Comparison of ENCODE assay signal across 25 mouse cellular contexts in the genomic region with DNA sequence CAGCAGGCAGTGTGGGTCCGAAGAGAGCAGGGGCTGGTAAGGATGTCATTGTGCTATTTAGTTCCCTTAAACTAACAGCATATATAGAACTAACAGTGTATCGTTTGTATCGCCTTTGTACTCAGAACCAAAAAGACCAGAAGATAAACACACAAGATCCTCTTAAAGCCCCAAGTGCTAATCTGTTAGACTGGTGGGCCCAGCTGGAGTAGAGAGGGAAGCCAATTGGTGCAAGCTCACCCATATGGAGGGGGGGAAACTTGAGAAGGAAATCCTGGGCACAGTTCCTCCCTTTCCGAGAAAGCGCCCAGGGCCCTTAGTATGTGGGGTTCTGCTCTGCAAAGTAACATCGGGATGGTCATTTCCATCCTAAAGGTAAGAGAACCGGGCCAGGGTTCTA. TPM values are rescaled to one million over a fixed set of nuclear protein-coding genes. Genes with fewer than 3 reads are reported as not detected.
DNase-seq lines count a peak whose midpoint lies in the region; ATAC-seq and TF ChIP-seq lines count a peak whose summit lies in the region.
"Had no signal": no experiment of that assay in that cellular context is flagged by ENCODE, and none has a peak within 500 bp of the region (broad histone marks: within the 10 kb centered on the region; RNA-seq: fewer than 3 reads in every experiment).

No protein-coding gene starts in this region.

- H3K4me3 ChIP-seq in heart, embryonic 14.5 days (ENCODE audit: control insufficient read depth in 1 of 2, insufficient read depth in 1 of 2, low read depth in 1 of 2, low read length in 2 of 2): no peak overlapping the region
- H3K4me3 ChIP-seq in midbrain, postnatal 0 days (ENCODE audit: low read depth, low read length): no peak overlapping the region
- H3K4me3 ChIP-seq in midbrain, embryonic 15.5 days: no peak overlapping the region
- H3K4me3 ChIP-seq in embryonic facial prominence, embryonic 14.5 days (ENCODE audit: low read depth, low read length): no peak overlapping the region
- H3K4me3 ChIP-seq in hindbrain, postnatal 0 days (ENCODE audit: low read length): no peak overlapping the region
- H3K4me3 ChIP-seq: heart, embryonic 13.5 days; myocyte had no signal

- H3K4me2 ChIP-seq in heart, embryonic 14.5 days (ENCODE audit: low read length): no peak overlapping the region
- no peak overlapping the region for H3K4me2 ChIP-seq in midbrain, postnatal 0 days (ENCODE audit: low read depth, low read length, poor library complexity, severe bottlenecking)
- H3K4me2 ChIP-seq in midbrain, embryonic 15.5 days: no peak overlapping the region
- no peak overlapping the region for H3K4me2 ChIP-seq in embryonic facial prominence, embryonic 14.5 days (ENCODE audit: low read depth, low read length)
- H3K4me2 ChIP-seq in hindbrain, postnatal 0 days (ENCODE audit: low read depth, low read length): no peak overlapping the region
- H3K4me2 ChIP-seq: heart, embryonic 13.5 days; midbrain, embryonic 11.5 days had no signal

- no peaks in the 10 kb centered on the region for H3K9me3 ChIP-seq in heart, embryonic 14.5 days (ENCODE audit: control insufficient read depth, low read length)
- no peaks in the 10 kb centered on the region for H3K9me3 ChIP-seq in midbrain, postnatal 0 days (ENCODE audit: low read length)
- no peaks in the 10 kb centered on the region for H3K9me3 ChIP-seq in midbrain, embryonic 15.5 days
- H3K9me3 ChIP-seq in embryonic facial prominence, embryonic 14.5 days (ENCODE audit: control insufficient read depth, low read length): no peaks in the 10 kb centered on the region
- no peaks in the 10 kb centered on the region for H3K9me3 ChIP-seq in hindbrain, postnatal 0 days (ENCODE audit: low read length)

- peaks cover 15 to 16% of the 10 kb centered on the region in 2 experiments for H3K4me1 ChIP-seq in heart, embryonic 14.5 days (ENCODE audit: control insufficient read depth in 2 of 2, insufficient read depth in 2 of 2, low read length in 2 of 2)
- H3K4me1 ChIP-seq in midbrain, postnatal 0 days (ENCODE audit: insufficient read depth, low read length): no peaks in the 10 kb centered on the region
- H3K4me1 ChIP-seq in midbrain, embryonic 15.5 days: peaks cover 7% of the 10 kb centered on the region; the same call in 1 of the 2 replicates
- H3K4me1 ChIP-seq in embryonic facial prominence, embryonic 14.5 days (ENCODE audit: control insufficient read depth, insufficient read depth, low read length): 0 out of 2 replicates have a peak, but pooled peaks cover 2% of the 10 kb centered on the region
- H3K4me1 ChIP-seq in hindbrain, postnatal 0 days (ENCODE audit: insufficient read depth, low read length): no peaks in the 10 kb centered on the region

- H3K27ac ChIP-seq in heart, embryonic 14.5 days (replicated peaks in 1 of 2; ENCODE audit: control insufficient read depth in 1 of 2, insufficient read depth in 1 of 2, low read depth in 2 of 2, low read length in 2 of 2): no peak overlapping the region
- H3K27ac ChIP-seq in midbrain, postnatal 0 days (ENCODE audit: low read depth, low read length): no peak overlapping the region
- no peak overlapping the region for H3K27ac ChIP-seq in midbrain, embryonic 15.5 days
- H3K27ac ChIP-seq in embryonic facial prominence, embryonic 14.5 days (replicated peaks; ENCODE audit: low read depth, low read length): no peak overlapping the region
- no peak overlapping the region for H3K27ac ChIP-seq in hindbrain, postnatal 0 days
- H3K27ac ChIP-seq: heart, embryonic 13.5 days; kidney, postnatal 0 days had no signal

- WGBS in heart, embryonic 14.5 days: 53% methylated on average over 7 of the region's 7 CpGs
- WGBS in midbrain, postnatal 0 days: 61% methylated on average over 7 of the region's 7 CpGs
- 63% methylated on average over 7 of the region's 7 CpGs for WGBS in midbrain, embryonic 15.5 days
- WGBS in embryonic facial prominence, embryonic 14.5 days: 45% methylated on average over 7 of the region's 7 CpGs
- 68% methylated on average over 7 of the region's 7 CpGs for WGBS in hindbrain, postnatal 0 days

- TF ChIP-seq CTCF in midbrain, postnatal 0 days (IDR thresholded peaks at IDR 0.05): no peak
- TF ChIP-seq CTCF in hindbrain, postnatal 0 days (IDR thresholded peaks at IDR 0.05; ENCODE audit: low read depth): no peak

- no peak for ATAC-seq in heart, embryonic 14.5 days (ENCODE audit: insufficient number of reproducible peaks, insufficient read depth, low FRiP score, low read depth)
- no peak for ATAC-seq in midbrain, postnatal 0 days (ENCODE audit: low FRiP score)
- no peak for ATAC-seq in midbrain, embryonic 15.5 days (replicated peaks)
- no peak for ATAC-seq in embryonic facial prominence, embryonic 14.5 days (ENCODE audit: low read depth)
- no peak for ATAC-seq in hindbrain, postnatal 0 days
- ATAC-seq: inflammation-experienced regulatory T-cells, adult 6 months had no signal

- H3K9ac ChIP-seq in heart, embryonic 14.5 days (ENCODE audit: low read length): 0 out of 2 replicates have a peak overlapping the region, but pooled peaks have one; percentile 8
- 0 out of 2 replicates have a peak overlapping the region, but pooled peaks have one; percentile 13 for H3K9ac ChIP-seq in midbrain, postnatal 0 days (replicated peaks; ENCODE audit: low read length, poor library complexity, severe bottlenecking)
- no peak overlapping the region for H3K9ac ChIP-seq in midbrain, embryonic 15.5 days
- H3K9ac ChIP-seq in embryonic facial prominence, embryonic 14.5 days (ENCODE audit: low read depth, low read length): no peak overlapping the region; the same call in 1 of the 2 replicates
- H3K9ac ChIP-seq in hindbrain, postnatal 0 days (replicated peaks; ENCODE audit: low read length): no peak overlapping the region
- H3K9ac ChIP-seq: heart, embryonic 13.5 days had no signal

- no peak for DNase-seq in heart, adult 8-10 months (ENCODE audit: low spot score)
- no peak for DNase-seq in midbrain, postnatal 0 days (ENCODE audit: low spot score)
- DNase-seq in embryonic facial prominence, embryonic 14.5 days (ENCODE audit: low spot score): peak; percentile 52
- peak; percentile 74 for DNase-seq in retina, postnatal 1 day
- DNase-seq in spleen, postnatal 4 days (ENCODE audit: low spot score in 2 of 2): no peak
- DNase-seq in hindbrain, postnatal 0 days (ENCODE audit: low spot score): no peak
- DNase-seq: adrenal gland, adult 8-10 months; B cell, adult 2 months; cerebellum, adult 11-12 months; gastrocnemius, postnatal 25 days; layer of hippocampus, adult 9-11 months; liver; lung, adult 18-20 months; lung, postnatal 4 days; spleen, adult 18-20 months; thymus, postnatal 36 days had no signal

- no peaks in the 10 kb centered on the region for H3K36me3 ChIP-seq in heart, embryonic 14.5 days (ENCODE audit: control insufficient read depth, insufficient read depth, low read length)
- H3K36me3 ChIP-seq in midbrain, postnatal 0 days (ENCODE audit: insufficient read depth, low read length): no peaks in the 10 kb centered on the region
- no peaks in the 10 kb centered on the region for H3K36me3 ChIP-seq in midbrain, embryonic 15.5 days (replicated peaks)
- H3K36me3 ChIP-seq in embryonic facial prominence, embryonic 14.5 days (ENCODE audit: control insufficient read depth, insufficient read depth, low read length): no peaks in the 10 kb centered on the region
- no peaks in the 10 kb centered on the region for H3K36me3 ChIP-seq in hindbrain, postnatal 0 days (ENCODE audit: insufficient read depth, low read length)
- H3K36me3 ChIP-seq: heart, embryonic 13.5 days had no signal

- H3K27me3 ChIP-seq in heart, embryonic 14.5 days (ENCODE audit: control insufficient read depth, insufficient read depth, low read length): no peaks in the 10 kb centered on the region
- H3K27me3 ChIP-seq in midbrain, postnatal 0 days (ENCODE audit: insufficient read depth, low read length): no peaks in the 10 kb centered on the region
- H3K27me3 ChIP-seq in midbrain, embryonic 15.5 days (replicated peaks): no peaks in the 10 kb centered on the region
- H3K27me3 ChIP-seq in embryonic facial prominence, embryonic 14.5 days (replicated peaks; ENCODE audit: control insufficient read depth, insufficient read depth, low read length): no peaks in the 10 kb centered on the region
- no peaks in the 10 kb centered on the region for H3K27me3 ChIP-seq in hindbrain, postnatal 0 days (ENCODE audit: insufficient read depth, low read length)

RNA-seq across cellular contexts. Expression of a gene that starts 33.4 kb away (rescaled TPM):
- polyA plus RNA-seq in heart, embryonic 14.5 days (2014; fragmentation: Nextera tagmentation; extraction: Ambion mirVana): 12.1 and 12.8 TPM in 2 replicates
- total RNA-seq in heart, adult 8-10 months (2022): 10 to 100 TPM in 1 of 4 experiments, 1 to 10 TPM in 3; 8.7 to 12.5 (median 9.4) TPM
- total RNA-seq in midbrain, postnatal 0 days (2014; rRNA removed): 33.5 and 40.7 TPM in 2 replicates
- 21.4 and 21.6 TPM in 2 replicates for polyA plus RNA-seq in midbrain, postnatal 0 days (2015; fragmentation: Nextera tagmentation; extraction: Ambion mirVana)
- polyA plus RNA-seq in midbrain, embryonic 15.5 days (2015; fragmentation: Nextera tagmentation; extraction: Ambion mirVana): 35.9 and 39.6 TPM in 2 replicates
- polyA plus RNA-seq in embryonic facial prominence, embryonic 14.5 days (2014; fragmentation: Nextera tagmentation; extraction: Ambion mirVana): 19.1 and 19.7 TPM in 2 replicates
- total RNA-seq in hindbrain, postnatal 0 days (2014; rRNA removed): 42.4 and 42.6 TPM in 2 replicates
- polyA plus RNA-seq in hindbrain, postnatal 0 days (2015; fragmentation: Nextera tagmentation; extraction: Ambion mirVana): 25.1 and 25.6 TPM in 2 replicates

RNA-seq across cellular contexts. Expression of a gene that starts 58.3 kb away (rescaled TPM):
- 2.0 and 2.9 TPM in 2 replicates for polyA plus RNA-seq in heart, embryonic 14.5 days (2014; fragmentation: Nextera tagmentation; extraction: Ambion mirVana)
- under 1 TPM; 0.65 to 0.82 (median 0.73) TPM for total RNA-seq in heart, adult 8-10 months (2022)
- total RNA-seq in midbrain, postnatal 0 days (2014; rRNA removed): 2.2 and 3.3 TPM in 2 replicates
- 1.4 and 2.0 TPM in 2 replicates for polyA plus RNA-seq in midbrain, postnatal 0 days (2015; fragmentation: Nextera tagmentation; extraction: Ambion mirVana)
- 1.3 and 1.5 TPM in 2 replicates for polyA plus RNA-seq in midbrain, embryonic 15.5 days (2015; fragmentation: Nextera tagmentation; extraction: Ambion mirVana)
- 2.5 and 3.2 TPM in 2 replicates for polyA plus RNA-seq in embryonic facial prominence, embryonic 14.5 days (2014; fragmentation: Nextera tagmentation; extraction: Ambion mirVana)
- 2.4 and 2.8 TPM in 2 replicates for total RNA-seq in hindbrain, postnatal 0 days (2014; rRNA removed)
- polyA plus RNA-seq in hindbrain, postnatal 0 days (2015; fragmentation: Nextera tagmentation; extraction: Ambion mirVana): 0.69 and 1.4 TPM in 2 replicates
- total RNA-seq: common myeloid progenitor, adult 5-6 weeks; hematopoietic stem cell, adult 5-6 weeks had no signal

Comparison
In these comparisons a context has a peak if more than half of its experiments do, and no peak if none do; other contexts are left out.
1. H3K9ac ChIP-seq: peak in heart, embryonic 14.5 days (single experiment) and midbrain, postnatal 0 days (single experiment); none in midbrain, embryonic 15.5 days (single experiment), embryonic facial prominence, embryonic 14.5 days (single experiment) and hindbrain, postnatal 0 days (single experiment).
2. DNase-seq: peak in embryonic facial prominence, embryonic 14.5 days (single experiment) and retina, postnatal 1 day (single experiment); none in heart, adult 8-10 months (single experiment), midbrain, postnatal 0 days (single experiment), spleen, postnatal 4 days (0 of 2) and hindbrain, postnatal 0 days (single experiment).